Mouse (Mus musculus) small intestine, adult 2 months (tissue): ENCODE data around the gene Mrpl57. TPM values are rescaled to one million over a fixed set of nuclear protein-coding genes. Genes with fewer than 3 reads are reported as not detected.
"Not testable (repeated sequence)": the region's sequence is repeated elsewhere in the genome, so short reads cannot be mapped to it uniquely, and the experiment has no call there.

ENCODE experiments used
- H3K27ac ChIP-seq: fragments of 200-500 bp; 2 replicates; pipeline ENCODE4 v1.5.1; 2012; ENCODE audit warnings: low read depth, low read length, control low read depth, inconsistent platforms; ENCODE audit not compliant: insufficient read depth
- H3K27me3 ChIP-seq: fragments of 200-500 bp; 2 replicates; pipeline ENCODE4 v1.6.1; 2012; ENCODE audit warnings: mild to moderate bottlenecking, moderate library complexity, low read length, inconsistent platforms; ENCODE audit not compliant: control insufficient read depth, insufficient read depth
- H3K36me3 ChIP-seq: fragments of 200-500 bp; 2 replicates; pipeline ENCODE4 v1.6.1; 2012; ENCODE audit warnings: mild to moderate bottlenecking, low read length, control low read depth, inconsistent platforms; ENCODE audit not compliant: control insufficient read depth, insufficient read depth
- H3K4me1 ChIP-seq: fragments of 200-500 bp; 2 replicates; pipeline ENCODE4 v1.6.1; 2012; ENCODE audit warnings: low read length, inconsistent platforms, mixed read lengths; ENCODE audit not compliant: control insufficient read depth, insufficient read depth, insufficient read length
- H3K4me3 ChIP-seq: fragments of 200-500 bp; 2 replicates; pipeline ENCODE4 v1.5.1; 2012; ENCODE audit warnings: low read depth, mild to moderate bottlenecking, control low read depth, inconsistent platforms, low read length, moderate library complexity
- CTCF ChIP-seq: fragments of 200-500 bp; IDR thresholded peaks from 2 replicates; pipeline ENCODE4 v1.5.1; 2012; ENCODE audit warnings: low read depth, mild to moderate bottlenecking, control low read depth, inconsistent platforms, low read length, moderate library complexity, mixed read lengths; ENCODE audit not compliant: insufficient replicate concordance, insufficient read length; ENCODE audit errors: extremely low read depth
- POLR2A ChIP-seq: fragments of 200-500 bp; IDR thresholded peaks from 2 replicates; pipeline ENCODE4 v1.6.1; 2012; ENCODE audit warnings: low read depth, mild to moderate bottlenecking, control low read depth, inconsistent platforms, low read length, moderate library complexity
- WGBS: fragments of 180-500 bp; shearing (Covaris S2); methylation state at CpG from one replicate; pipeline ENCODE4 v1.1.7; 2018; 5-methylcytosine and 5-hydroxymethylcytosine counted together
- polyA plus RNA-seq: library from polyadenylated mRNA; depleted of rRNA; stranded (reverse); fragments of >200 nt; gene quantifications from 2 replicates; pipeline ENCODE4 v1.2.3, GENCODE M21; 2012

Mrpl57 gene
- polyA plus RNA-seq, 1 experiment: 52.9 TPM

DNA sequence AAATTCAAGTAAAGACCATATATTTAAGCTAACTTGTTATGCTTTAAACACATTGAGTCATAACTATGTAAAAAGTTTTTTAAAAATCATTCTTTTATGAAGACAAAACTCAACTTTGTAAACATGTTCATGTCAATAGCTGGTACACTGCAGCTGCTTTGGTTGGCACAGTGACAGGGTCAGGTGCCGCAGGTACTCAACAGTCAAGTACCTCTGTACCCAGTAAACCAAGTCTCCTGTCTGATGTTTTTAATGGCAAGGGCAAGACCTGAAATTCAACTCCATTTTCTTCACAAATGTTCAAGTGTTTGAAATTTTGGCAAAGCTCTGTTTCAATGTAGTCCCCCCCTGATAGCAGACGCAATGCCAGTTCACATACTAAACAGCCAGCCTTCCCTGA is 7.5 kb downstream of the Mrpl57 start:
- H3K27ac ChIP-seq: peak overlapping the region; percentile 32; the same call in 1 of the 2 replicates
- H3K4me1 ChIP-seq: no peaks in the 10 kb centered on the region
- H3K4me3 ChIP-seq: no peak overlapping the region
- TF ChIP-seq CTCF (no peak), POLR2A (no peak)
- H3K27me3 ChIP-seq: no peaks in the 10 kb centered on the region
- H3K36me3 ChIP-seq: peaks cover 27% of the 10 kb centered on the region
- 82% methylated on average over 2 of the region's 2 CpGs for WGBS

DNA sequence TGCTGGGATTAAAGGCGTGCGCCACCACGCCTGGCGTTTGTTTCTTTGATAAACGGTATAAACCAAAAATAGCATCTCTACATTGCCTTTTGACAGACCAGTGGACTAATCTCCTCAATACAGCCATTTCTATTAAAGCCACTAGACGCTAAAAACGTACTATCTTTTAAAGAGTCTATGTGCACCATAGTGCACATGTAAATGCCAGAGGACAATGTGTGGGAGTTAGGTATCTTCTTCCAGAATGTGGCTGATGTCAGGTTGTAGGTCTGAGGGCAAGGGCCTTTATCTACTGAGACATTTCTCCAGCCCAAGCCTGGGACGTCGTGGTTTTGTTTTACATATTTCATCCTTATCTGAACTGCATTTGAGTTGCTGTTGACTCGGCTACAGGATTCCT is 9.1 kb downstream of the Mrpl57 start:
- WGBS: 88% methylated on average over 10 of the region's 10 CpGs

DNA sequence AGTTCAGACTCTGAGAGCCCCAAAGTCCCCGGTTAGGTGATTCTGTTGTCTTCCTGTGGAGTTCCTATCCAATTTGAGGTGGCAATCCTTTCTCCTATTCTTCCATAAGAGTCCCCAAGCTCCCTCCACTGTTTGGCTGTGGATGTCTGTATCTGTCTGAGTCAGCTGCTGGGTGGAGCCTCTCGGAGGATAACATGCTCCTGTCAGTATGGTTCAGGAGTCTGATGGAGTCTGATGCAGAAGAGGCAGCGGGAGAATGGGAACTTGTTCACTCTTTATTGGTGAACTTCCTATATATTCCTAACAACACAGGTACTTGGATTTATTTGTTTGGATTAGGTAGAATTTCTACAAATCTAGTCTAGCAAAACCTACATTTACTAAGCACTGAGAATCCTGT is 18.5 kb downstream of the Mrpl57 start:
- H3K4me3 ChIP-seq: no peak overlapping the region
- H3K4me1 ChIP-seq: no peaks in the 10 kb centered on the region
- 84% methylated on average over 3 of the region's 3 CpGs for WGBS
- TF ChIP-seq CTCF: no peak
- TF ChIP-seq POLR2A: no peak
- no peaks in the 10 kb centered on the region for H3K27me3 ChIP-seq
- H3K27ac ChIP-seq: no peak overlapping the region
- H3K36me3 ChIP-seq: peaks cover 37% of the 10 kb centered on the region

More for the DNA sequence above, 9.1 kb downstream of the Mrpl57 start:
- H3K36me3 ChIP-seq: peaks cover 38% of the 10 kb centered on the region
- H3K27me3 ChIP-seq: no peaks in the 10 kb centered on the region
- H3K4me3 ChIP-seq: no peak overlapping the region
- no peak overlapping the region for H3K27ac ChIP-seq
- H3K4me1 ChIP-seq: no peaks in the 10 kb centered on the region
- TF ChIP-seq POLR2A (no peak), CTCF (no peak)

DNA sequence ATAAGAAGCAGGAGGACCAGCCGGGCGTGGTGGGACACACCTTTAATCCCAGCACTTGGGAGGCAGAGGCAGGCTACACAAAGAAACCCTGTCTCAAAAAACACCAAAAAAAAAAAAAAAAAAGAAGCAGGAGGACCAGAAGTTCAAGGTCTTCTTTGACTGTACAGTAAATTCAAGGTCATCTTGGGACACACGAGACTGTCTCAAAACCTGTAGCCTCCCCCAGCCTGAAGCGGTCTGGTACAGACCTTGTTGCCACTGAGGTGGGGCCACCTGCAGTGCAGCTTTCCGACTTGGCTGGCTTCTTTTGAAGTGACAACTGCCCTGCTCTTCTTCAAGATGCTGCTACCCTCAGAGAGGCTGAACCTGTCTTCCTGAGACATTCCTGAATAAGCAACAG is 22.0 kb downstream of the Mrpl57 start:
- not testable (repeated sequence) for H3K4me3 ChIP-seq
- 81% methylated on average over 5 of the region's 5 CpGs for WGBS

DNA sequence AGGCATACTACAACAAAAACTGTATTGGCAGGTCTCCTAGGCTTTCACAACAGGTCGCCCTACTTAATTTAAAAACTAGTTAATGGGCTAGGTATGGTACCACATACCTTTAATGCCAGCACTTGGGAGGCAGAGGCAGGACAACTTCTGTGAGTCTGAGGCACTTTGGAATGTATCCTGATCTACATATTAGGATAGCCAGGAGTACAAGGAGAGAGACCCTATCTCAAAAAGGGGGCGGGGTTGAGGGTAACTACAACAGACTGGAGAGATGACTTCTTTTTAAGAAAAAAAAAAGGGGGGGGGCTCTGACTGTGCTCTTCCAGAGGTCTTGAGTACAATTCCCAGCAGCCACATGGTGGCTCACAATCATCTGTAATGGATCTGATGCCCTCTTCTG is 22.6 kb downstream of the Mrpl57 start:
- Histone ChIP-seq H3K36me3 (peaks cover 22% of the 10 kb centered on the region), H3K4me1 (no peaks in the 10 kb centered on the region), H3K4me3 (no peak overlapping the region), H3K27me3 (no peaks in the 10 kb centered on the region), H3K27ac (no peak overlapping the region)
- TF ChIP-seq CTCF (no peak), POLR2A (no peak)
- WGBS: over 99% methylated on average over 2 of the region's 2 CpGs

More for the DNA sequence above, 22.0 kb downstream of the Mrpl57 start:
- H3K36me3 ChIP-seq: peaks cover 22% of the 10 kb centered on the region
- H3K27ac ChIP-seq, H3K4me1 ChIP-seq, H3K27me3 ChIP-seq: not testable (repeated sequence)

DNA sequence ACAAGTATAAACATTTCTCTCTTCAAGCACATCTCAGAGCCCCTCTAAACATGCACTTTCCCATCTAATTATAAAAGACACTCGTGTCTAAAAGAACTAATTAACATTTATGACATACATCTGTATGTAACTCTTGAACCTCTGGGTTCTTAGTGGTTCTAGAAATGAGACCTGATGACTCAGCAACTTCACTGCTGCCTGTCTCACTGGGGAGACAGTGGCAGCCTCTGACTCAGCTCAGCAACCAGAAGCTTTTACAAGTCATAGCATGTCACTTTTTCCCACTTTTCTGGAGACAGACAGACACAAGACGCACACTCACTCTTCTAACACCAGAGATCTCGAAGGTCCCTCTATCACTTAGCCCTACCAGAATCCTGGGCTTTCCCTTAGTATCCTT is 24.3 kb downstream of the Mrpl57 start:
- no peak for TF ChIP-seq CTCF
- no peak for TF ChIP-seq POLR2A
- Histone ChIP-seq H3K4me3 (no peak overlapping the region), H3K4me1 (no peaks in the 10 kb centered on the region), H3K36me3 (peaks cover 15% of the 10 kb centered on the region), H3K27me3 (no peaks in the 10 kb centered on the region), H3K27ac (no peak overlapping the region)
- WGBS: 72% methylated on average over 3 of the region's 3 CpGs

DNA sequence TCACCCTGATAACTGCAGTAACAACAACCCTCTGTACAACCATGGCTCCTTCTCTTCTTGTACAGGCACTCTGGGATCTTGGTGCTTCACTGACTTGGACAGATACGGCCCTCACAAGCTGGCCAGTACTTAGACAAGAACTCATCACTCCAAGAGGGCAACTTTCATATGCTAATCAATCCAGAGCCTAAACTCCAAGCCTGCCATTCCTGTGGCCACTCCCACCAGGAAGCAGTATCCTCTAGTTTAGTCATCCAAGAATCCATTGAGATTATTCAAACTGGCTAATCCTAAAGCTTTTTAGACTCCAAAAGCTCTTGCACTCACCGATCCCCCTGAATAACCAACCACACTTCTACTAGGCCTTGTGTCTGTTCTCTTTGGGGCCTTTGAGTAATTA is 26.9 kb downstream of the Mrpl57 start:
- Histone ChIP-seq H3K4me1 (no peaks in the 10 kb centered on the region), H3K4me3 (no peak overlapping the region), H3K27me3 (no peaks in the 10 kb centered on the region), H3K36me3 (peaks cover 12% of the 10 kb centered on the region), H3K27ac (no peak overlapping the region)
- TF ChIP-seq CTCF: no peak
- no peak for TF ChIP-seq POLR2A
- WGBS: 91% methylated on average over 2 of the region's 2 CpGs

DNA sequence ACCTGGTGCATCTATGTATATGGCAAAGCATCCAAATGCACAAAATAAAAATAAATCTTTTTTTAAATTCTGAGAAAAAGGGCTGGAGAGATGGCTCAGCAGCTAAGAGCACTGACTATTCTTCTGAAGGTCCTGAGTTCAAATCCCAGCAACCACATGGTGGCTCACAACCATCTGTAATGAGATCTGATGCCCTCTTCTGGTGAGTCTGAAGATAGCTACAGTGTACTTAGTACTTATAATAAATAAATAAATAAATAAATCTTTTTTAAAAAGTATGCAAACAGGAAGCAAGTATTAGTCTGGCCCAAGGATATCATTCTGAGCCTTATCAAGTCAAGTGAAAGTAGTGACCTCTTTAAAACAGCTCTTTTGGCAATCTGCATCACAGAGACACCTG is 30.0 kb downstream of the Mrpl57 start:
- peaks cover 12% of the 10 kb centered on the region; the same call in 1 of the 2 replicates for H3K36me3 ChIP-seq
- H3K27ac ChIP-seq, H3K4me3 ChIP-seq, H3K4me1 ChIP-seq, H3K27me3 ChIP-seq: not testable (repeated sequence)
